Mouse (Mus musculus) layer of hippocampus, adult 11-12 months (tissue): ENCODE measurements at regions not wholly inside any gene's neighbourhood (a gene's known extent, or its start where the extent isn't known, plus 50 kb on each side); places are given as distances from the start of the nearest gene placed in this dataset.

Experiments used
- DNase-seq: peaks from one replicate; pipeline ENCODE4 v3.0.0; 2022; ENCODE audit warnings: low spot score

DNA sequence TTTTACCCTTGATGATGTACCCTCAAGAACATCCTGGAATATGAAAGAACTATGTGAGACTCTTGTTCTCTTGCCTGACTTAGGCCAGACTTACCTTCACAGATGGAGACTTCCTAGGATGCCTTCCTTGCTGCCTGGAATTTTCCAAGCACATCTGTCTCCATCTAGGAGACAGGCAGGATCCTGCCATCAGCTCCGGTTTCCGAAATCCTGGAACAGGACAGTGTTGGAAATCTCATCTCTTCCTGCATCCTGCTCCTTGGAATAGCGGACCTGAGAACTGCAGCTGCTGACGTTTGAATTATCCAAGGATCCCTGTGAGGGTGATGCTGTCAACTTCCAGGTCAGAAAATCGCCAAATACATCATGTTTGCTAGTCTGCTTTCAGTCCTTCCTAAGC is 77.0 kb upstream of the Irx3 start:
- DNase-seq = no peak

DNA sequence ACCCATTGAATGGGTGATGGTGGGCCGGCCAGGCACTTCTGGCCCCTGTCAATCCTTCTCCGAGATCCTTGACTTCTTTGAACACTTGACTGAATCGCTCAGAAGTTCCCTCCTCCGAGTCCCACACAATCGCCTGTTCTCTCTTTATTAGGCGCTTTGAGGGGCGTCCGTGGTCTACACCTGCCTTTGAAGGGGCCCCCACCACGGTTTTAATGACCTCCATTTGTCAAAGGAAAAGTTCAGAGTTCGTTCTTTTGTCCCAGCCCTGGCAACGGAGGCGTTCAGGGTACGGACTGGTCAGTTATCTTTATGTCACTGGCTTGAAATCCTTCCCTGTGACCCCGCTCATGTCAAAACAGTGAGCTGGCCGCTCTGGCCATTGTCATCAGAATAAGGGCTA is 74.3 kb upstream of the Irx3 start:
- no peak for DNase-seq

DNA sequence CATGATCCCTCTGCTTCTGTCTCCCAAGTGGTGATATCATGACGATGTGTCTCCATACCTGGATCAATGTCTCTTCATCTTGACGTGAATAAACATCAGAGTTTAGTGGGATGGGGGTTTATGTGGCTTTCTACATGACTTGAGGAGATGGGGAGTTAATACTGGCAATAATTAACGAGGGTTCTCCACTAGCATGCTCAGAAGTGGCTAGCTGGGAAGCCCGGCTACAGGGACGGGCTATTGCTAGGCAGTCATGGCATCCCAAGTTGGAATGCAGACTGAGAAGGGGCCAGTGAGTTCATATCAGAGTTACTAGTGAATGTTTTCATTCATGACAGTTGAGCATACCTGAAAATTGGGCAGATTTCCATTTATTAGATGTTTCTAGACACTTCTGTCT is 71.4 kb upstream of the Irx3 start:
- no peak for DNase-seq

DNA sequence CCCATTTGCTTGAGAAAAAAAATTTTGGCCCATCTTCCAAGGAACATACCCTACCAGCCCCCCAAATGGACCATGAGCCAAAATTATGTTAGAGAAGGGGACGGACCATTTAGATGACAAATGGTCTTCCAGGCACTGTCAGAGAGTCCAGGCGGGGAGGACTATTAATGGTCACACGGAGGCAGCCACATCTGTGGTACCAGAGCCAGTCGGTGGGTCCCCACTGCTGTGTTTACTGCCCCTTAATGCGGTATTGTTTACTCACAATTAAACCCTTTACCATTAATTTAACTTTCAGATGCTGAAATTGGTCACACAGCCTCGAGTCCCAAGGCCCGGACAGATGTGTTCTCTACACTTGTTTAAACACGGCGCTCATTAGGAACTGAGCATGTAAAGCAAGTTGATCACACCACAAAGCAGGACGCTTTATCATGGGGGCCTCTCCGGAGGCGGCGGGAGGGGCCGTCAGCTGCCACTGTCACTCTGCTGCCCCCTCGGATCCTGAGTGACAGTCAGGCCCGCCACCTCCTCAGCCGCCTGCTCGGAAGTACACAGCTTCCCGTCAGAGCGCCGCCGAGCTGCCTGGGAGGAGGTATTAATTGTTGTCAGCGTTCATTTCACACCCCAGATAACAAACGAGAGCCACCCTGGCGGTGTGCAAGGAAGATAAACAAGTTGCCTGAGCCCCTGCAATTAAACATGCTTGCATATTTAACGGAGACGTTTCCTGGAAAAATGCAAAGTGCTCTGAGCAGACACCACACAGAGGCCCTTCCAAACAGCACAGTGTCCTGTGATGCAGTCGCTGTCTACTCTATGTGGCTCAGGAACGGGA is 70.6 kb upstream of the Irx3 start:
- DNase-seq = peak; percentile 6

DNA sequence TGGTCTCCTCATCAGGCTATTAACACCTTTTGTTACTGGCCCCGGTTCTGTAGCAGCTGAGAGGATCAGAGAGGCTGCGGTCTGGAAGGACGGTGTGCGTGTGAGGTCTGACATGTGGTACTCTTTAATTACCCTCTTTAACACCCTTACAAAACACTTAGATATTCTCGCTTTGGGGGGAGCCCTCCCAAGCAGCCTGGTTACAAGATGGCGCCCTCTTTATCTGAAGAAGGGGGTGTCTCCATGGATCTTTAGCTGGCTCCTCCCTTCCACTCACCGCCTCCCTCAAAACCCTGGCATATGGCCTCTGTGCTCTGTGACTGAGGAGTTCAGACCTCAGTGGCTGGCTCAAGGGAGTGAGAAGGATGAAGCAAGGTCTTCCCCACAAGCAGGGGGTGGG is 65.2 kb upstream of the Irx3 start:
- no peak for DNase-seq

GRCm38 (mm10) chr8:91866076-91866475 is 64.2 kb upstream of the Irx3 start:
- DNase-seq = no peak

DNA sequence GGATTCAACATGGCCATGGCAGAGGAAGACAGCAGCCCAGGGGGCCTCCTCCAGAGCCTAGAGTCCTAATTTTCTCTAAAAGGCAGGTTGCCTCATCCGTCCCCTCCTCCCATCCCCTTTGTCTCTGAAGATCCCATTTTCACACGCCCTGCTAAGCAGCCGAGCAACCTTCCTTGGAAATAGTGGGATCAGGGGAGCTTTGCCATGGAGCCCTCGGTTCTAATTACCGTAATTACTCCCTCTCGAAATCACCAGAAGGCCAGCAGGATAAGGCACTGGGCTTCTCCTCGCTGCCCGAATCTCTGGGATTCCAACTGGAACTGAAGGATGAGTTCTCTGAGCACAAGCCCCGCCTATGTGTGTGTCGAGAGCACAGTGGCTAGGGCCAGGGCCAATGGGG is 63.5 kb upstream of the Irx3 start:
- DNase-seq = no peak

GRCm38 (mm10) chr8:91863505-91863904 is 61.6 kb upstream of the Irx3 start:
- no peak for DNase-seq

DNA sequence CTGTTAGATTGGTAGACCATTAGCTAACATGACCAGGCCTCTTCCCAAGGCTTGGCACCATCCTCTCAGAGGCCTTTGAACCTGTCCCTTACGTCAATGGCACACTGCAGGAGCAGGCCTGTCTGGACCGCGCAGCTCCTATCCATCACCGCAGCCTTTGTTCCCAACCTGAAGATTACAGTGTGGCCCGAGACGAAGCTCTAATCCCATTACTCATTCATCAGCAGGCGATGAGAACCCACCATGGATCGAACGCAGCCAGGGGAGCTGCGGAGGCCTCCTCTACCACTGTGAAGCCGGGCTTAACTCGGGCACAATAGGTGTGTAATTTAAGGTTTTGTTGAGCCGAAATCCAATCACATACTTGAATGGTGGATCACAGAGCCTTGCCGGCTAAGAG is 54.0 kb upstream of the Irx3 start:
- DNase-seq = no peak

DNA sequence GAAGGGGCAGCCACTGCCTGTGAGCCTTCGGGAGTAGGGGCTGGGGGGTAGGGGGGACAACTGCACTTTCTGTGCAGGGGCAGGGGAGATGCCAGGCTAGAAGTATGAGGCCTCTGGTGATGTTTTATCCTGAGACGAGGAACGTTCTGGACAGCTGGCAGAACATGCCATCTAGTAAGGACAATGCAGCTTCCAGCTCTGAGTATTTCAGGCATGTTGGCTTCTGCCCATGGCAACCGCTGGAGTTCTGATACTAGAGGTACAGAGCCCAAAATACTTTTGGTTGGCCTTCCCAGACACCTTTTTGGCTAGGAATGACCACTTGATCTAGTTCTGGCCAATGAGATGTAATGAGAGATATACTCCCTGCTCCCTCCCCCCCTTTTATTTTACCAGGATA is 52.5 kb upstream of the Irx3 start:
- no peak for DNase-seq

DNA sequence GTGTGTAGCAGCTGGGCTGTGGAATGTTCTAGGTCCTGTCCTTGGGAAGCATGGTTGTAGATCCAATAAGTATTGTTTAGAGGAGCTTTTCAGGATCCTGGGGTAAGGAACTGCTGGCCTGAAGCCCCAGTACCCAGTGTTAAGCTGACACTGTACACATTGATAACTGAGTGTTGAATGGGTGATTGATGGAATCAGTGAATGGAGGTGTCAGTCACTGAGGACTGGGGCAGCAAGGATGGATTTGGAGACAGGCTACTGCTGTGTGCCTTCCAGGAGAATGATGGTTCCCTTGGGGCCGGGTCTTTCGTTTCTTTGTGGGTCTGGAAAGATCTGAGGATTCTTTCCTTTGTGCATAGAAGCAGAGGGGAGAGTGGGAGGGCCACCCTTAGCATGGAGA is 51.9 kb upstream of the Irx3 start:
- DNase-seq = no peak

GRCm38 (mm10) chr8:91853336-91853735 is 51.5 kb upstream of the Irx3 start:
- DNase-seq = no peak
